Mouse (Mus musculus) embryo, embryonic 10.5 days (tissue): ENCODE measurements around the gene Dph7.

Experiments used
- DNase-seq: peaks from one replicate; pipeline ENCODE4 v3.0.0-alpha.2; 2015; ENCODE audit warnings: low spot score

The Dph7 gene

GRCm38 (mm10) chr2:24962304-24963000, at the start of gene Dph7:
Dph7 (plus strand) TSS chr2:24962400.
- peak; percentile 94 for DNase-seq

DNA sequence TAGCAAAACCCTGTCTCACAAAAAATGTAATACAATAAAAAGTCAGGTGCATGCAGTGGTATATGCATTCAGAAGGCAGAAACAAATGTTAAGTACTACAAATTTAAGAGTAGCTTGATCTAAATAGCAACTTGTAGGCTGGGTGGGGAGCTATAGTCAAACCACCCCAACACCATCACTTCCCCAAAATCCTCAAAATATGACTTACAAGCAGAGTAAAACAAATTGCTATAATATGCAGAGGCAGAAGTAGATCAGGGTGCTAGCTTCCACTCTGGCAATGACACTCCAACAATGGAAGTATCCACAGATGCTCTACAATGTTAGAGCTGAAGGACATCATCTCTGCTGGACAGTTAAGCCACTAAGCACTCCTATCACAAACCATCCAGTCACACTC, 49.6 kb upstream of the Dph7 start:
- no peak for DNase-seq

GRCm38 (mm10) chr2:24914762-24915161, 47.4 kb upstream of the Dph7 start:
- no peak for DNase-seq

DNA sequence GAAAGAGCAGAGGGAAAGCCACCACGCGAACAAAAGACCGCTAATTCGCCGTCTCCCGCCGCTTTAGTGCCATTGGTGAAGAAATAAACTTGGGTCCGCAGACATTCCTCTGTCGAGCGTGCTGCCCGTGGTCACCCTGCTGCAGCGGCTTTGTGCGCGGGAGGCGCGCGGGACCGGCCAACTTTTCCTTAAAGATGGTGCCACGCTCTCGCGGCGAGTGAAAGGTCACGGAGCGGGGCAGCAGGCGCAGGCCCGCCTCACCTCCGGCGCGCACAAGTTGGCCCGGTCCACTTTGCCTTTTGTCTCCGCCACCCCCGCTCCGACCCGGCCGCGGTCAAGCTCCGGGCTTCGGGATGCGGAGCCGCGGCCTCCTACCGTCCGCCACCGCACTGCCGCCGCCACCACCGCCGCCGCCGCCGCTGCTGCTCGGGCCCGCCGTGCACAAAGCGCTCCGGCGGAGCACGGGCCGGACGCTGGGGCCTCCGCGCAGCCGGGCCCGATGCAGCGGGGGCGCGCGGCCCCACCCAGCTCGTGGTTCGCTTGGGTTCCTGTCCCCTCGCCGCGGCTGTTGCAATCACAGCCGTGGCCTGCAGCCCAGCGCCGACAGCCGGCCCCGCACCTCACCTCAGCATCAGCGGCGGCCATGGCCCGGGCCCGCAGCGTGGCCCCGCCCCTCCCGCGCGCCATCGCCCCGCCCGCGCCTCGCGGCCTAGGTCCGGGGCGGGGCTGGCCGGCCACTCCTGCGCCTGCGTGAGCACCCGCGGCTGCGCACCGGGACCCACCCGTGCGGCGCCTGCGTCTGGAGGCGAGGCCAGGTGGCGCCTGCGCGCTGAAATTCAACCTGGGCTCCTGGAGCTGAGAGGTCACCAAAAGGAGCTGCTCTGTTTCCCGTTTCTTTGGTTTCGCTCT, 43.0 kb upstream of the Dph7 start, which contains the start of gene Ehmt1:
Gene Ehmt1, minus strand, starts transcription at position 685 of the 909 bp plus-strand sequence.
- DNase-seq: peak; percentile 95

GRCm38 (mm10) chr2:24919839-24920175, 42.4 kb upstream of the Dph7 start:
- DNase-seq: no peak

- DNase-seq: peak; percentile 32
Measured at GRCm38 (mm10) chr2:24923561-24923960, 38.6 kb upstream of the Dph7 start.

DNA sequence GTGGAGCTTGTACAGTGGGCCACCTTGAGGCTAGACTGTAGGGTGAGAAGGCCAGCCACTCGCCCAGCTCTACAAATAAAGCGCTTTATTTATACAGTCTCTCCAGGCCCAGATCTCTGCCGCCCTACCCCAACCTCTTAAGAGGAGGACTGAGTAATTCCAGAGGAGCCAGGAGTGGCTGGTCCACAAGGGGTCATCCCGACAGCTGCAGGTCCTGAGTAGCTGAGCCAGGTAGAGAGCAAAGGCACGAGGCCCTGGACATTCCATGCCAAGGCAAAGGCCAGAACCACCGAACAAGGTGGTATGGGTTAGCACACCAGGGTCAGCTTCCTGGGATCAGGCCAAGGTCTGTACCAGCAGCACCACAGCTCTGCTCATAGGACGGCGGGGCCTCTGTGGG, 36.9 kb upstream of the Dph7 start:
- no peak for DNase-seq

DNA sequence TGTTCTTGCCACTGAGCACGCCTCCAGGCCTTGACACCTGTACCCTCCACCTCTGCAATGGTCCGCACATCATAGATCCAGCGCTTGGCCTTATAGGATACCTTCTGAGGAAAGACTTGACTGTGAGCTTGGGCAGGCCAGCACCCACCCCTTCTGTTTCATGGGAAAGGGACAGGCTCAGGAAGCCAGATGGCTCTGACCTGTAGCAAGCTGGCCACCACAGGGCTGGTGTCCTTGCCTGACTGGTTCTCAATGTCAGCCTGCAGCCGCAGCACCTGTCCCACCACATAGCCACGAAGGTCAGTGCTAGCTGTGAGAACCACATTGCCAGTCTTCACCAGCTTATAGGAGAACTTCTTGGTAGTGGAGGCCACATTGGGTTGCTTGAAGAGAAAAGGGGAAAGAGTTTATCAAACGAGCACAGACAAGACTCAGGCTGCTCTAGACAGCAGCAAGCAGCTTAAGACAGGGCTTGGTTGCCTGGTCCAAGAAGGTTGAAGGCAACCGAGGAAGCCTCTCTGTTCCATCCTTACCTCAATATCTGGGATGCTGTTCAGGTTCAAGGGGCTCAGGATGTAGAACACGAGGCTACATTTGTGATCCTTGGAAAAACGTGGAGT, 35.7 kb upstream of the Dph7 start:
- DNase-seq: no peak

DNA sequence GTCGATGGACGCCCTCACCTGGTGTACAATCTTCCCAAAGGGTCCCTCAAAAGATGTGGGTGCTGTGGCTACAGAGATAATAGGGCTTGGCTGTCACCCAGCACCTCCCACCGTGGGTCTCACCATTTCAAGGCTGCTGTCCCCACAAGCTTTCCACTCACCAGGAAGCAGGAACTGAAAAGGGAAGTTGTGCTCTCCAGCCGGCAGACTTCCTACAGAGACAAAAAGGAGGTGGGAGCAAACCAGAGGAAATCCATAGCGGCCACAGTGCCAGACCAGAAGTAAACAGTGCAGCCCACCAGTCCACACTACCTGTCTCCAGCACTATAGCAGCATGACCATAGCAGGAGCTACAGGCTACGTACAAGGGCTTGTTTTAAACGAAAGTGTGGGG, 35.2 kb upstream of the Dph7 start:
- DNase-seq: no peak

DNA sequence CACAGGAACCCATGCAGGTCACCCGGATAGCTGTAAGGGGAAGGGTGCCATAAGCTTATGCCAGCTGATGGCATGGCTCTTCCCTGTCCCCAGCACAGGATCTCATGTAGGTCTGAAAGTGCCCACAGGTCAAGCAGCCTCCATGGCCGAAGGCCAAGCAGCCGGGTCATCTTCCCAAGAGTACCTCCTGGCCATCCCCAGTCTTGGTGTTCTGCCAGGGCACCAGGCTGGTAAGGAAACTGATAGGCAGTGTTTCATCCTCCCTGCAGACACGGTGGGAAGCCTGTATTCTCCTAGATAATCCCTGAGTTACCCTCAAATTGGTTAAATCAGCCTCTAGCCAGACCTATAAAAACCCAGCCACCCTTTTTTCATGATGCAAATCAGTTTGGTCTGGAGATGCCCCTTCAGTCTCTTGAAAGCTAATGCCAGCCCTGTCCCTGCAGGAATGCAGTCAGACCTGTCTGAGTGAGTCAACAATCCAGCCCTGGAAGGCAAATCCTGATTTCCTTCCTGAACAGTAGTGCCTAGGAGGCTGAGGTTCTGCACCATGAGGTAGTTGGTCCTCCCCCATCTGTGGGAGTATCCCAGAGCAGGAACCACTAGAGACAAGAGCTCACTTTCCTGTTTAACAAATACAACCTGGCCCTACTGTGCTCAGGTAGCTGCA, 34.3 kb upstream of the Dph7 start:
- no peak for DNase-seq

GRCm38 (mm10) chr2:24929119-24929518, 33.1 kb upstream of the Dph7 start:
- DNase-seq: no peak

- no peak for DNase-seq
Measured at GRCm38 (mm10) chr2:24929593-24929992, 32.6 kb upstream of the Dph7 start.

GRCm38 (mm10) chr2:24934441-24934963, 27.7 kb upstream of the Dph7 start:
- DNase-seq: peak; percentile 27

DNA sequence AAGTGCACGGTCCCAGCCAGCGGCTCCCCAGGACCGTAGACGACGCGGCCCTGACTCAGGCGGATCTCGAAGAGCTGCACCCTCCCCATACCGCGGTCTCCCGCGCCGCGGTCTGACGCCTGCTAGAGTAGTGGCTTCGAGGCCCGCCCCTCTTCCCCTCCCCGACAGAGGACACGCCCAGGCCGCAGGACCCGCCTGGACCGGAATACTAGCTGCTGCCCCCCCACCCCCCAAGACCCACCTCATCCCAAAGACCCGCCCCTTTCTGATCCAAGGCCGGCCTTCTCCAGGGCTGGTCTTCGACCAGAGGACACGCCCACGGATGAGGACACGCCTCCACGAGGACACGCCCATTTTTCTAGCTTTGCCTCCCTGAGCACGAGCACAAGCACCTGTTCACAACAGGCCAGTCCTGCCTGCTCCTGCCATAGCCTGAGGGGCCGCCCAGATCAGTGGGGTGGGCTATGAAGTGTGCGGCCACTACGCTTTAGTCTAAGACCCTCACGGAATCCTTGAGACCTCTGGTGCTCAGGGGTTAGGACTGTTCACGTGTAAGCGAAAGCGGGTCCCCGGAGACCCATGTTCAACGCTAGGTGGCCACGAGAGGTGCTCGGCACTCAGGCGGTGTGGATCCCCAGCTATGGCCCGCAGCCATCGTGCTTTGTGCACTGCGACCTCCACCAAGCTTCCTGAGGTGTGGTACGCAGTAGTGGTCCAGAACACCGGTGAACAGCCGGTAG, 27.0 kb upstream of the Dph7 start, which contains the start of gene Arrdc1:
Gene Arrdc1, minus strand, starts transcription at position 196 of the 740 bp plus-strand sequence.
- peak; percentile 97 for DNase-seq

- no peak for DNase-seq
Measured at GRCm38 (mm10) chr2:24942092-24942491, 20.1 kb upstream of the Dph7 start.

DNA sequence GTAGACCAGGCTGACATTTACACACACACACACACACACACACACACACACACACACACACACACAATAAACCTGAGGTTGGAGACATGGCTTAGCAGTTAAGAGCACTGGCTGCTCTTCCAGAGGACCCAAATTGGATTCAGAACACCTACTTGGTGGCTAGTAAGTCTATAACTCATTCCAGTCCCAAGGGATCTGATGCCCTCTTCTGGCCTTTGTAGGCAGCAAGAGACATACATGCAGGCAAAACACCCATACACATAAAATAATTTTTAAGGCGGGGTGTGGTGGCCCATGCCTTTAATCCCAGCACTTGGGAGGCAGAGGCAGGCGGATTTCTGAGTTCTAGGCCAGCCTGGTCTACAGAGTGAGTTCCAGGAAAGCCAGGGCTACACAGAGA, 17.9 kb upstream of the Dph7 start:
- DNase-seq: peak; percentile 22

DNA sequence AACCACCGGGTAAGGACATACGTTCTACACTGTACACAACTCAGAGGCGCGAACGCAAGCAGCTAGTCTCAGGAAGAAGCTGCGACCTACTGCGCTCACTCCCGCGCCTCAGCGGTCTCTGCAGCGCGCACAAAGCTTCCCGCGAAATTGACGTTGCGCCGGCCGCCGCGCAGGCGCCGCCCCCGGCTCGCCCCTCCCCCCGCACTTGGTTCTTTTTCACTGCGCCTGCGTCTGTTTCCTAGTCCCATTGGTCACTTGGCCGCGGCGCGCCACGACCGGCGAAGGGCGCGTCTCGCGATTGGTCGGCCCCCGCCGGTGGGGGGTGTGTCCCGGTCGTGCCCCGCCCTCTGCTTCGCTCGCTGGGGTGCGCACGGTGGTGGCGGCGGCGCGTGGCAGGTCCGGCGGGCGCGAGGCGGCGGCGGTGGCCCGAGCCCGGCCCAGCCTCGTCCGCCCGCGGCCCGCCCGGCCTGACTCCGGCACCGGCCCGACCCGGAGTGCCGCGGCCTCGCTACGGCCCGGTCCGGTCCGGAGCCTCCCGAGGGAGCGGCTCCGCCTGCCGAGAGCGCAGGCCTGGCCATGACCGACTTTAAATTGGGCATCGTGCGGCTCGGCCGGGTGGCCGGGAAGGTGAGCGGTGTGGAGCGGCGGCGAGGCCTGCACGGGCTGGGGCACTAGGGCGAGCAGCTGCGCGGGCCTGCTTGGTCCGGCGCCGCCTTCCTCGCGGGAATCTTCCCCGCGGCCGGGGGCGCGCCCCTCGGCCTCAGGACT, 12.6 kb upstream of the Dph7 start, which contains the start of gene Zmynd19:
Gene Zmynd19, plus strand, starts transcription at position 372 of the 768 bp plus-strand sequence.
- peak; percentile 98 for DNase-seq

DNA sequence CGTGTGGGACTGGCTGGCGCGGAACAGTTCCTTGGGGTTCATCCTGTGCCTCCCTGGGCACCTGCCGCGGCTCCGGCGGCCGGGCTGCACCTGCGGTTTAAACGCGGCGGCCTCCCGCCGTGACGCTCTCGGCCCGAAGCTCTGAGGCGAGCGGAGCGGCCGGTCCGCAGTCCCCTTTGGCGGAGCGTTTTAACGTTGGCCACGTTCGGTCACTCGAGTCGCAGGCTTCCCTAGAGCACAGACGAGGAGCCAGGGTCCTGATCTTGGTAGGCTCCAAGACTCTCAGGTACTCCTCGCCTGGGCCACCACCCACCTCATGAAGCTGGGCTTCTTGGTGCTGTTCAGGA, 12.0 kb upstream of the Dph7 start:
- DNase-seq: peak; percentile 37

- DNase-seq: no peak
Measured at GRCm38 (mm10) chr2:24952537-24953055, 9.6 kb upstream of the Dph7 start.

DNA sequence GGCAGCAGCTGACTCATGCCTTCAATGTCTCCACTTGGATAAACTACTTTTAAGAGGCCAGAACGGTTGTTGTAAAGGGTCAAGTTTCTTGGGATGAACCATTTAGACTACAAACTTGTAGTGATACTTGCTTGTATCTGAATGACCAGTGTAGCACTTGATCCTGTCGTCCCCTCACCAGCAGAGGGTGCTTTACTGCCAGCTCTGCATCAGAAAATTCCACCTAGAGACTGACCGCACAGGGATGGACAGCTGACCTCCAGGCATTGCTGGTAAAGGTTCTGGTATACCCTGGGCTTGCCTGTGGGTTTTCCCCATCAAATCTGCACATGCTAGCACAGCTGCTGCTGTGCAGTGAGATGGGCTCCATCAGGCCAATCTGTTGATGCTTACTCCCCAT, 1.3 kb upstream of the Dph7 start:
- DNase-seq: peak; percentile 69
